Mouse (Mus musculus) c-Kit-positive CD71-positive TER-119-positive erythroid progenitor cells, embryonic 14.5 days (primary cell): ENCODE results near the gene Cdk6.
"Not testable (repeated sequence)": the region's sequence is repeated elsewhere in the genome, so short reads cannot be mapped to it uniquely, and the experiment has no call there.

Experiments
- DNase-seq: peaks from one replicate; pipeline ENCODE4 v3.0.0-alpha.2; 2013; ENCODE audit warnings: low spot score

The Cdk6 gene

GRCm38 (mm10) chr5:3341111-3341911, at the start of gene Cdk6:
Cdk6 (plus strand) TSS chr5:3341485.
- no peak for DNase-seq

GRCm38 (mm10) chr5:3293666-3294065, 47.6 kb upstream of the Cdk6 start:
- no peak for DNase-seq

- DNase-seq, result peak; percentile 3
Observed at GRCm38 (mm10) chr5:3300801-3301457, 40.4 kb upstream of the Cdk6 start.

- no peak for DNase-seq
Observed at GRCm38 (mm10) chr5:3301535-3301934, 39.8 kb upstream of the Cdk6 start.

- DNase-seq, result no peak
Observed at GRCm38 (mm10) chr5:3303876-3304275, 37.4 kb upstream of the Cdk6 start.

- DNase-seq, result no peak
Observed at GRCm38 (mm10) chr5:3306146-3306545, 35.1 kb upstream of the Cdk6 start.

- DNase-seq, result no peak
Observed at GRCm38 (mm10) chr5:3309122-3309521, 32.2 kb upstream of the Cdk6 start.

GRCm38 (mm10) chr5:3309587-3309986, 31.7 kb upstream of the Cdk6 start:
- no peak for DNase-seq

GRCm38 (mm10) chr5:3311156-3311555, 30.1 kb upstream of the Cdk6 start:
- not testable (repeated sequence) for DNase-seq

- not testable (repeated sequence) for DNase-seq
Observed at GRCm38 (mm10) chr5:3317724-3318123, 23.6 kb upstream of the Cdk6 start.

- no peak for DNase-seq
Observed at GRCm38 (mm10) chr5:3320225-3320624, 21.1 kb upstream of the Cdk6 start.

- no peak for DNase-seq
Observed at GRCm38 (mm10) chr5:3322052-3322451, 19.2 kb upstream of the Cdk6 start.

GRCm38 (mm10) chr5:3324116-3324515, 17.2 kb upstream of the Cdk6 start:
- DNase-seq, result no peak

GRCm38 (mm10) chr5:3329361-3329760, 11.9 kb upstream of the Cdk6 start:
- DNase-seq, result no peak

GRCm38 (mm10) chr5:3330932-3331331, 10.4 kb upstream of the Cdk6 start:
- no peak for DNase-seq

- DNase-seq, result not testable (repeated sequence)
Observed at GRCm38 (mm10) chr5:3333019-3333418, 8.3 kb upstream of the Cdk6 start.

- not testable (repeated sequence) for DNase-seq
Observed at GRCm38 (mm10) chr5:3340340-3341058, 786 bp upstream of the Cdk6 start.

- DNase-seq, result no peak
Observed at GRCm38 (mm10) chr5:3341931-3342770, 866 bp downstream of the Cdk6 start.

- DNase-seq, result no peak
Observed at GRCm38 (mm10) chr5:3342771-3343565, 1.7 kb downstream of the Cdk6 start.

- peak; percentile 53 for DNase-seq
Observed at GRCm38 (mm10) chr5:3343566-3344080, 2.3 kb downstream of the Cdk6 start.
